Mouse (Mus musculus) lung, embryonic 16.5 days (tissue): ENCODE measurements around the gene Eif2b3. TPM values are rescaled to one million over a fixed set of nuclear protein-coding genes. Genes with fewer than 3 reads are reported as not detected.

Source experiments
- ATAC-seq: fragments of 200-750 bp; cut with Nextera tagmentation; 2 replicates; pipeline ENCODE4 v1.8.0; 2017; ENCODE audit warnings: low read depth, mild to moderate bottlenecking, moderate library complexity
- H3K27ac ChIP-seq: fragments of 300-500 bp; sonication (generic); 2 replicates; pipeline ENCODE4 v1.5.1; 2014; ENCODE audit warnings: mild to moderate bottlenecking, control low read depth, low read length
- H3K27me3 ChIP-seq: fragments of 300-500 bp; sonication (generic); 2 replicates; pipeline ENCODE4 v1.6.1; 2014; ENCODE audit warnings: low read depth, low read length, mixed read lengths; ENCODE audit not compliant: control insufficient read depth, insufficient read depth
- H3K36me3 ChIP-seq: fragments of 300-500 bp; sonication (generic); 2 replicates; pipeline ENCODE4 v1.6.1; 2014; ENCODE audit warnings: low read length; ENCODE audit not compliant: control insufficient read depth, insufficient read depth
- H3K4me1 ChIP-seq: fragments of 300-500 bp; sonication (generic); replicated peaks from 2 replicates; pipeline ENCODE4 v1.6.1; 2014; ENCODE audit warnings: low read length, mixed read lengths; ENCODE audit not compliant: control insufficient read depth, insufficient read depth
- H3K4me2 ChIP-seq: fragments of 300-500 bp; sonication (generic); 2 replicates; pipeline ENCODE4 v1.6.1; 2014; ENCODE audit warnings: low read depth, low read length, control low read depth
- H3K4me3 ChIP-seq: fragments of 300-500 bp; sonication (generic); 2 replicates; pipeline ENCODE4 v1.5.1; 2014; ENCODE audit warnings: mild to moderate bottlenecking, low read length, control low read depth
- H3K9ac ChIP-seq: fragments of 300-500 bp; sonication (generic); 2 replicates; pipeline ENCODE4 v1.6.1; 2014; ENCODE audit warnings: low read length, control low read depth
- H3K9me3 ChIP-seq: fragments of 300-500 bp; sonication (generic); 2 replicates; pipeline ENCODE4 v1.6.1; 2016; ENCODE audit warnings: low read length; ENCODE audit not compliant: control insufficient read depth
- WGBS: fragments of 180-500 bp; shearing (Covaris S2); extraction: QIAGEN DNeasy Blood & Tissue Kit; methylation state at CpG from one replicate; pipeline ENCODE4 v1.1.7; 2014; 5-methylcytosine and 5-hydroxymethylcytosine counted together
- polyA plus RNA-seq: library from polyadenylated mRNA; unstranded; fragments of >200 nt; fragmentation: Nextera tagmentation; extraction: Ambion mirVana; gene quantifications from 2 replicates; pipeline ENCODE4 v1.2.1, GENCODE M21; 2015

The Eif2b3 gene
- polyA plus RNA-seq, 1 experiment from 2014 or later, result 29.7 TPM

- H3K4me3 ChIP-seq, result no peak overlapping the region
- WGBS, result 23% methylated on average over 4 of the region's 4 CpGs
- peak; percentile 88 for ATAC-seq
- H3K27me3 ChIP-seq, result no peaks in the 10 kb centered on the region
- peak overlapping the region; percentile 62 for H3K27ac ChIP-seq
- H3K9me3 ChIP-seq, result no peaks in the 10 kb centered on the region
- peaks cover 22% of the 10 kb centered on the region for H3K4me1 ChIP-seq
- H3K36me3 ChIP-seq, result peaks cover 3% of the 10 kb centered on the region; the same call in 1 of the 2 replicates
- H3K4me2 ChIP-seq, result peak overlapping the region; percentile 3; the same call in 1 of the 2 replicates
- H3K9ac ChIP-seq, result no peak overlapping the region
Measured at GRCm38 (mm10) chr4:117041283-117041721, 22.1 kb downstream of the Eif2b3 start.

- 73% methylated on average over 3 of the region's 3 CpGs for WGBS
- Histone ChIP-seq H3K27ac (no peak overlapping the region), H3K9me3 (no peaks in the 10 kb centered on the region), H3K36me3 (peaks cover 5% of the 10 kb centered on the region), H3K9ac (no peak overlapping the region), H3K27me3 (no peaks in the 10 kb centered on the region), H3K4me3 (no peak overlapping the region), H3K4me2 (no peak overlapping the region), H3K4me1 (no peaks in the 10 kb centered on the region)
- ATAC-seq, result no peak
Measured at GRCm38 (mm10) chr4:117048836-117049235, 29.6 kb downstream of the Eif2b3 start.

GRCm38 (mm10) chr4:117049485-117049884 lies 30.3 kb downstream of the Eif2b3 start:
- no peak overlapping the region for H3K9ac ChIP-seq
- WGBS, result 100% methylated on average over 1 of the region's 1 CpGs
- H3K36me3 ChIP-seq, result peaks cover 5% of the 10 kb centered on the region
- ATAC-seq, result no peak
- no peaks in the 10 kb centered on the region for H3K9me3 ChIP-seq
- H3K4me3 ChIP-seq, result no peak overlapping the region
- no peak overlapping the region for H3K27ac ChIP-seq
- no peak overlapping the region for H3K4me2 ChIP-seq
- no peaks in the 10 kb centered on the region for H3K27me3 ChIP-seq
- H3K4me1 ChIP-seq, result no peaks in the 10 kb centered on the region

- H3K27me3 ChIP-seq, result no peaks in the 10 kb centered on the region
- no peak overlapping the region for H3K9ac ChIP-seq
- H3K36me3 ChIP-seq, result peaks cover 3% of the 10 kb centered on the region; the same call in 1 of the 2 replicates
- no peak for ATAC-seq
- no peak overlapping the region for H3K4me3 ChIP-seq
- no peak overlapping the region for H3K27ac ChIP-seq
- 78% methylated on average over 4 of the region's 4 CpGs for WGBS
- H3K4me1 ChIP-seq, result no peaks in the 10 kb centered on the region
- H3K4me2 ChIP-seq, result no peak overlapping the region
- no peaks in the 10 kb centered on the region for H3K9me3 ChIP-seq
Measured at GRCm38 (mm10) chr4:117052626-117053025, 33.4 kb downstream of the Eif2b3 start.

GRCm38 (mm10) chr4:117053956-117054355 lies 34.8 kb downstream of the Eif2b3 start:
- Histone ChIP-seq H3K27me3 (no peaks in the 10 kb centered on the region), H3K9me3 (no peaks in the 10 kb centered on the region), H3K27ac (no peak overlapping the region), H3K4me3 (no peak overlapping the region), H3K4me1 (no peaks in the 10 kb centered on the region), H3K4me2 (no peak overlapping the region), H3K9ac (no peak overlapping the region), H3K36me3 (0 out of 2 replicates have a peak, but pooled peaks cover 3% of the 10 kb centered on the region)
- ATAC-seq, result no peak
- 86% methylated on average over 4 of the region's 4 CpGs for WGBS

GRCm38 (mm10) chr4:117056102-117056501 lies 36.9 kb downstream of the Eif2b3 start:
- no peaks in the 10 kb centered on the region for H3K27me3 ChIP-seq
- H3K36me3 ChIP-seq, result 0 out of 2 replicates have a peak, but pooled peaks cover 3% of the 10 kb centered on the region
- no peak overlapping the region for H3K4me3 ChIP-seq
- H3K27ac ChIP-seq, result no peak overlapping the region
- ATAC-seq, result no peak
- H3K9ac ChIP-seq, result no peak overlapping the region
- no peak overlapping the region for H3K4me2 ChIP-seq
- no peaks in the 10 kb centered on the region for H3K9me3 ChIP-seq
- no peaks in the 10 kb centered on the region for H3K4me1 ChIP-seq

GRCm38 (mm10) chr4:117056514-117056913 lies 37.3 kb downstream of the Eif2b3 start:
- no peak overlapping the region for H3K4me3 ChIP-seq
- no peak overlapping the region for H3K9ac ChIP-seq
- H3K36me3 ChIP-seq, result 0 out of 2 replicates have a peak, but pooled peaks cover 3% of the 10 kb centered on the region
- no peak overlapping the region for H3K4me2 ChIP-seq
- no peak for ATAC-seq
- WGBS, result 81% methylated on average over 2 of the region's 2 CpGs
- no peaks in the 10 kb centered on the region for H3K9me3 ChIP-seq
- no peak overlapping the region for H3K27ac ChIP-seq
- no peaks in the 10 kb centered on the region for H3K27me3 ChIP-seq
- no peaks in the 10 kb centered on the region for H3K4me1 ChIP-seq

GRCm38 (mm10) chr4:117058512-117058911 lies 39.3 kb downstream of the Eif2b3 start:
- whole genome bisulfite sequencing, result 85% methylated on average over 4 of the region's 4 CpGs
- no peaks in the 10 kb centered on the region for H3K27me3 ChIP-seq
- H3K4me1 ChIP-seq, result no peaks in the 10 kb centered on the region
- H3K4me3 ChIP-seq, result no peak overlapping the region
- H3K4me2 ChIP-seq, result no peak overlapping the region
- H3K36me3 ChIP-seq, result no peaks in the 10 kb centered on the region
- no peak overlapping the region for H3K9ac ChIP-seq
- no peak overlapping the region for H3K27ac ChIP-seq
- ATAC-seq, result no peak
- H3K9me3 ChIP-seq, result no peaks in the 10 kb centered on the region

- Histone ChIP-seq H3K27ac (no peak overlapping the region), H3K4me2 (no peak overlapping the region), H3K4me1 (no peaks in the 10 kb centered on the region), H3K27me3 (no peaks in the 10 kb centered on the region), H3K36me3 (peaks cover 7% of the 10 kb centered on the region), H3K9me3 (no peaks in the 10 kb centered on the region), H3K4me3 (no peak overlapping the region), H3K9ac (no peak overlapping the region)
- WGBS, result 69% methylated on average over 4 of the region's 4 CpGs
- ATAC-seq, result no peak
Measured at GRCm38 (mm10) chr4:117062700-117063390, 43.6 kb downstream of the Eif2b3 start.
